Mouse (Mus musculus) embryonic facial prominence, embryonic 13.5 days (tissue): Measurements from ENCODE around the gene Ncf1. TPM values are rescaled to one million over a fixed set of nuclear protein-coding genes. Genes with fewer than 3 reads are reported as not detected.
A peak's percentile ranks its signal among the peaks of the same experiment; 100 is the strongest.

Source experiments
- ATAC-seq: fragments of 200-750 bp; cut with Nextera tagmentation; 2 replicates; pipeline ENCODE4 v1.8.0; 2017; ENCODE audit warnings: low read depth; ENCODE audit not compliant: insufficient number of reproducible peaks, insufficient read depth, low FRiP score, low TSS enrichment
- H3K27ac ChIP-seq: fragments of 300-500 bp; sonication (generic); 2 replicates; pipeline ENCODE4 v1.5.1; 2015; ENCODE audit warnings: moderate library complexity, mild to moderate bottlenecking, inconsistent platforms
- H3K27me3 ChIP-seq: fragments of 300-500 bp; sonication (generic); 2 replicates; pipeline ENCODE4 v1.6.1; 2015; ENCODE audit warnings: mild to moderate bottlenecking, inconsistent platforms
- H3K36me3 ChIP-seq: fragments of 300-500 bp; sonication (generic); 2 replicates; pipeline ENCODE4 v1.6.1; 2015; ENCODE audit warnings: mild to moderate bottlenecking, inconsistent platforms
- H3K4me1 ChIP-seq: fragments of 300-500 bp; sonication (generic); 2 replicates; pipeline ENCODE4 v1.6.1; 2015; ENCODE audit warnings: inconsistent platforms
- H3K4me2 ChIP-seq: fragments of 300-500 bp; sonication (generic); 2 replicates; pipeline ENCODE4 v1.6.1; 2015; ENCODE audit warnings: moderate library complexity, mild to moderate bottlenecking, inconsistent platforms
- H3K4me3 ChIP-seq: fragments of 300-500 bp; sonication (generic); 2 replicates; pipeline ENCODE4 v1.5.1; 2015; ENCODE audit warnings: mild to moderate bottlenecking, inconsistent platforms
- H3K9ac ChIP-seq: fragments of 300-500 bp; sonication (generic); 2 replicates; pipeline ENCODE4 v1.6.1; 2015; ENCODE audit warnings: mild to moderate bottlenecking, inconsistent platforms
- H3K9me3 ChIP-seq: fragments of 300-500 bp; sonication (generic); 2 replicates; pipeline ENCODE4 v1.6.1; 2016; ENCODE audit warnings: inconsistent platforms
- WGBS: fragments of 180-500 bp; shearing (Covaris S2); methylation state at CpG from one replicate; pipeline ENCODE4 v1.1.7; 2015; ENCODE audit warnings: mixed read lengths; 5-methylcytosine and 5-hydroxymethylcytosine counted together
- polyA plus RNA-seq: library from polyadenylated mRNA; unstranded; fragments of >200 nt; fragmentation: Nextera tagmentation; extraction: Ambion mirVana; gene quantifications from 2 replicates; pipeline ENCODE4 v1.2.1, GENCODE M21; 2015

Ncf1 gene
- polyA plus RNA-seq, 1 experiment from 2014 or later: 4.4 TPM

GRCm38 (mm10) chr5:134175696-134176095 is 53.7 kb downstream of the Ncf1 start:
- ATAC-seq: no peak
- WGBS: 8% methylated on average over 10 of the region's 10 CpGs
- peak overlapping the region; percentile 97 for H3K4me3 ChIP-seq

GRCm38 (mm10) chr5:134173206-134173605 is 56.2 kb downstream of the Ncf1 start:
- 46% methylated on average over 4 of the region's 4 CpGs for WGBS
- H3K36me3 ChIP-seq: peaks cover 37% of the 10 kb centered on the region

More at GRCm38 (mm10) chr5:134175696-134176095, 53.7 kb downstream of the Ncf1 start:
- H3K4me2 ChIP-seq: peak overlapping the region; percentile 88
- peaks cover 22% of the 10 kb centered on the region for H3K36me3 ChIP-seq
- peaks cover 13% of the 10 kb centered on the region for H3K4me1 ChIP-seq
- peak overlapping the region; percentile 81 for H3K27ac ChIP-seq
- peak overlapping the region; percentile 81 for H3K9ac ChIP-seq
- no peaks in the 10 kb centered on the region for H3K9me3 ChIP-seq
- no peaks in the 10 kb centered on the region for H3K27me3 ChIP-seq

GRCm38 (mm10) chr5:134170167-134170566 is 59.3 kb downstream of the Ncf1 start:
- H3K4me2 ChIP-seq: no peak overlapping the region
- no peak overlapping the region for H3K9ac ChIP-seq
- H3K4me3 ChIP-seq: no peak overlapping the region
- WGBS: 94% methylated on average over 8 of the region's 8 CpGs
- H3K27ac ChIP-seq: no peak overlapping the region
- no peaks in the 10 kb centered on the region for H3K27me3 ChIP-seq
- peaks cover 62% of the 10 kb centered on the region for H3K36me3 ChIP-seq
- H3K9me3 ChIP-seq: no peaks in the 10 kb centered on the region
- H3K4me1 ChIP-seq: peaks cover 7% of the 10 kb centered on the region
- no peak for ATAC-seq

More at GRCm38 (mm10) chr5:134173206-134173605, 56.2 kb downstream of the Ncf1 start:
- ATAC-seq: no peak
- Histone ChIP-seq H3K4me1 (peaks cover 13% of the 10 kb centered on the region), H3K9me3 (no peaks in the 10 kb centered on the region), H3K27ac (no peak overlapping the region), H3K4me2 (no peak overlapping the region), H3K27me3 (no peaks in the 10 kb centered on the region), H3K9ac (no peak overlapping the region), H3K4me3 (no peak overlapping the region)

Other genes starting within 250 kb of the Ncf1 start
- gene Castor2, start 129.9 kb downstream of the Ncf1 start, polyA plus RNA-seq: 6.0 and 7.0 TPM in 2 replicates
- 29.1 and 36.9 TPM in 2 replicates for gene Rcc1l, start 52.9 kb downstream of the Ncf1 start, polyA plus RNA-seq
- gene Gtf2ird2, start 45.6 kb downstream of the Ncf1 start, polyA plus RNA-seq: 12.6 and 13.0 TPM in 2 replicates
- 225 and 236 TPM in 2 replicates for gene Gtf2i, start 85.1 kb upstream of the Ncf1 start, polyA plus RNA-seq
- gene Gtf2ird1, start 227.1 kb upstream of the Ncf1 start, polyA plus RNA-seq: 130 TPM in 2 replicates